Mouse (Mus musculus) layer of hippocampus, postnatal 25 days (tissue): ENCODE data around the gene Itfg2. TPM values are rescaled to one million over a fixed set of nuclear protein-coding genes. Genes with fewer than 3 reads are reported as not detected.
A peak's percentile ranks its signal among the peaks of the same experiment; 100 is the strongest.

ENCODE experiments used
- DNase-seq, 2 experiments: peaks; one replicate each; pipeline ENCODE4 v3.0.0; 2022; ENCODE audit warnings: mixed read lengths in 2 of 2, low spot score in 1 of 2; ENCODE audit errors: extremely low spot score in 1 of 2
- total RNA-seq, 2 experiments: library from RNA; stranded (reverse); gene quantifications; 2 replicates each; pipeline ENCODE4 v1.2.3; 2021

Itfg2 gene
- total RNA-seq: 10 to 100 TPM; 19.8 to 25.3 TPM

- DNase-seq: peak; percentile 90 to 94
Measured at GRCm38 (mm10) chr6:128424269-128425019, at the start of gene Itfg2. Itfg2 (minus strand) TSS chr6:128424931.

DNA sequence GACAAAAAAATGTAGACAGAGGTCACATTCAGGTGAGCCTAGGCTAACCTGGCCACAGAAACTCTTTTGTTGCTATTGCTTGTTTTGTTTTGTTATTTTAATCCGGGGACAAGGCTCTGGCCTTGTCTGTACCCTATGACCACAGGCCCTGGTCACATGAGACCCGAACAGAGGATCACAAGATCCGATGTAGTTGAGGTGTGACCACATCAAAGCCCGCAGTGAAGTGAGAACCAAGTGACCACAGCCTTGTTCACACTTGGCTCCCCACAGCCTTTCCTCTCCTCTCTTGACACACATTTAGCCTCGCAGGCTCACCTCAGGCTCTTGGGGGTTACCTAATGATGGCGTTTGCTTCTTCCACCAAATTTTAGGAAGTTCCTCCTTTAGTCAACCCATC lies 49.4 kb upstream of the Itfg2 start:
- no peak for DNase-seq

DNA sequence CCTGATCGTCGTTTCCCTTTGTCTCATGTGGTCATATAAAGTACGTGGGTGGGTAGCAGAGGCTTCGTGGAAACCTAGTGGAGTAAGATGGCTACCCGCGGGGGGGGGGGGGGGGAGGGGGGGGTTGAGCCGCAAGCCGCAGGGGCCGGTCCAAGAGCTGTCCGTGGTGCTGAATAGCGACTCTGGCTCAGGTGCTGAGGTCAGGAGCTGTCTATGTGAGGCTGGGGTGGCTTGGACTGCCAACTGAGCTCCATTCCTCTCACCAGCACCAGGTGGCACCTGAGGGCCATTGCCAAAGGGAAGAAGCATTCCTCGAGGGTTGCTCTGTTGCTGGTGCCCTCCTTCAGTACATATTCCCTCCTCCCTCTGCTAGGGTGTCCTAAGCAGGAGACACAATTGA lies 44.7 kb upstream of the Itfg2 start:
- no peak for DNase-seq

DNA sequence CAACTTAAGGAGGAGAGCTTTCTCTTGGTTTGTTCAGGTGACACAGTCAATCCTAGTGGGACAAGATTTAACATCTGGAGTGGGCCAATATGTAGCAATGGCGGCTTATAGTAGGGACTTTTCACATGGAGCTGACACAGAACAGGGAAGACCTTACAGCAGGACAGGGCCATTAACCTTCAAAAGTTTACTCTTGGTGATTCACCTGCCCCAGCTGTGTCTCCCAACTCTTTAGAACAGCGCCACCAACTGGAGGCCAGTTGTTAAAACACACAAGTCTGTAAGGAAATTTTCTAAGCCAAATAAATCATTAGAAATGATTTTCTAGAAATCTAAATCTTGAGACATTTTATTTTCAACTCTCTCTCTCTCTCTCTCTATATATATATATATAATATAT lies 42.6 kb upstream of the Itfg2 start:
- DNase-seq: no peak

DNA sequence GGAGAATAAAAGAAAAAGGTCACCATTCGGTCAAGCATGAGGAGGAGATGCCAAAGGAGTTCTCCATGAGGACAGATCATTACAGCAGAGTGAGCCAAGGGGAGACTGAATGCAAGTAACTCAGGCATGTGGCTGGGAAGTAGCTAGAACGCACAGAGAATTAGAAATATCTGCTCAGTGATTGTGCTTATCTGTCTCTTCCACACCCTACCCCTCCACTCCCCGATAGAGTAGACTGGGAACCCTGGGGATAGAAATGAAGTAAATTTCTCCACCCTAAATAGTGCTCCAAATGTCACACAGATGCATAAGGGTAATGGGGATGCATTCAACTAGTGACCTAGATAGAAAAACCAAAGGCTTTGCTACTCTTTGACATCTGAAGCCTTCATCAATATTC lies 41.8 kb upstream of the Itfg2 start:
- no peak for DNase-seq

DNA sequence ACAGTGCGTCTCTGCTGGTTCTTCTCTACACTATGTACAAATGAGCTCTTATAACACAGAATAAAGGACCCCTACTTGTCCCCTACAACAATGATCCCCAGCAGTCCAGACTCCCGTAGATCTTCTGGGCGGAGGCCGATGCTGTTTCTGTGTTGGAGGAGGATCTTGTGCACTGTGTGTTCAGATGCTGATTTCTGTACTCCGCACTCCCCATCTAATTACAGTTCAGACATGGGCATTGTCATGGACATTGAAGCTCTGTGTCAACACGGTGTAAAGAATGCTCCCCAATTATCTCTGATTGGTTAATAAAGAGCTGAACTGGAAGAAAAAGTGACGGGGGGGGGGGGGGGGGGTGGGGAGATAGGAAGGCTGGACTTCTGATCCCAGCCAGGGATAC lies 41.3 kb upstream of the Itfg2 start:
- DNase-seq: no peak

GRCm38 (mm10) chr6:128464996-128465395 lies 40.3 kb upstream of the Itfg2 start:
- DNase-seq: no peak

DNA sequence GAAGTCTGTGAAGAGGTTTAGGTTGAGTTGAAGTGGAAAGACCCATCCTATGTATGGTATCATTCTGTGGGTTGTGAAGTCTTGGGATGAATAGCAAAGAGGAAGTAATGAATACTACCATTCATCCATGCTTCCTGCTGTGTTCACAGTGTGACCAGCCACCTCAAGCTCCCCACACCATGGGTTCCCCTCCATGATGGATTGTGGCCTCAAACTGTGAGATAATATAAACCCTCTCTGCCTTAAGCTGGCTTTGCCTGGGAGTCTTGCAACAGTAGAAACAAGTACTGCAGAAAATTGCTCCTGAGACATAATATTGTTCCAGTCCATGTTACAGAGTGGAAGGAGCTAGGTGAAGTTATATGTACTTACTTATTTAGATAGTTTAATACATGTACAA lies 36.9 kb upstream of the Itfg2 start:
- DNase-seq: no peak

- DNase-seq: no peak
Measured at GRCm38 (mm10) chr6:128460729-128461503, 36.2 kb upstream of the Itfg2 start.

DNA sequence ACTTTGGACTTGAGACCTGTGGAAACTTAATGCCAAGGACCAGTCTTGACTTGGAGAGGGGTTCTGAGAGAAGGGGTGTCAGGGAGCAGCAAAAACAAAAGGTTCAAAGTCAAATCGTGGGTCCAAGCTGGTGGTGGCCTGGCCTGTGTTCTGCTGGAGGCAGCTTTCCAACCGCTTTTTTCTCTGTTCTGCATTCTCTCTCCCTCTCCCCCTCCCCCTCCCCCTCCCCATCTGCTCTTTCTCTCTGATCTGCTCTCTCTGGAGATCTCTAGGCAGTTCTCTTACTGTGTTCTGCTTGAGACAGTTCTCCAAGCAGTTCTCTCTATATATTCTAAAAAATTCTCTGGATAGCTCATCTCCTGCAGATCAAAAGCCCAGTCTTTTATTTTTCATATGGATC lies 35.6 kb upstream of the Itfg2 start:
- no peak for DNase-seq

DNA sequence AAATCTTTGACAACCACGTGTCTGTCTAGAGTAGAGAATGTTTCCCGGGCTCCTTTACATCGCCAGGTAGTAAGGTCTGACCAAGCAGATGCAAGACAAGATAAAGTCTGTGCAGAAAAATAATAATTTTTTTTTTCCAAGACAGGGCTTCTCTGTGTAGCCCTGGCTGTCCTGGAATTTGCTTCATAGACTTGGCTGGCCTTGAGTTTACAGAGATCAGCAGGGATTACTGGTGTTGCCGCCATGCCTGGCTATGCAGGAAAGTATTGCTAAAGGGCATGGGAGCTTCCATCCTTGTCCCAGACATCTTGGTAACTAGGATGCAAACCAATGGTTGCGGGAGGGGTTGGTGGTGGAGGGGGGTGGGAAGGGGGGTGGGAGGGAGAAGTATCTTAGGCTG lies 32.5 kb upstream of the Itfg2 start:
- no peak for DNase-seq

DNA sequence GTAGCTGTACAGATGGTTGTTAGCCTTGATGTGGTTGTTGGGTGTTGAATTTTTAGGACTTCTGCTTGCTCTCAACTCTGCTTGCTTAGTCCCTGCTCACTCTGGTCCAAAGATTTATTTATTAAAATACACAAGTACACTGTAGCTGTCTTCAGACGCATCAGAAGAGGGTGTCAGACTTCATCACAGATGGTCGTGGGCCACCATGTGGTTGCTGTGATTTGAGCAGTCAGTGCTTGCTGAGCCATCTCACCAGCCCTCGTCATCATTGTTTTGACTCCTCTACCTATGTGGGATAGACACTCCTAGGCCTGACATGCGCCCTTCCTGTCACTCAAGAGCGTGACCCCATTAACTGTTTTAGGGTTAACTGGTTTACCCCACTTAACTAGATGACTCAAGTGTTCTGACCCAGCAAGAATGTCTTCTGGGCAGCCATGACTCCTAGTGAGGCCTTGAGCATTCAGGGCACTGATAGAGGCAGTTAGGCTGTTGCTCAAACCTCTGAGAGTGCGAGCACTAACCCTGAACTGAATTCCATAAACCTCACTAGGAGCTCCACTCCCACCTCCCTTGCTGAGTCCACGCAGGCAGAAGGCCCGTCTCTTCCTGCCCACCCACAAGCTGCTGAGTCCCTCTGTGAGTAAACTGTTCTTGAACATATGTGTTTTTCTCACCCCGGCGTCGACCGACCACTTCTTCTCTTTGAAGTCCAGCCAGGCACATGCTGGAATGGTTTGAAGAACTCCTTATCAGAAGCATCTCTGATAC lies 31.3 kb upstream of the Itfg2 start:
- DNase-seq: peak in 1 of 2 experiments; percentile 31

DNA sequence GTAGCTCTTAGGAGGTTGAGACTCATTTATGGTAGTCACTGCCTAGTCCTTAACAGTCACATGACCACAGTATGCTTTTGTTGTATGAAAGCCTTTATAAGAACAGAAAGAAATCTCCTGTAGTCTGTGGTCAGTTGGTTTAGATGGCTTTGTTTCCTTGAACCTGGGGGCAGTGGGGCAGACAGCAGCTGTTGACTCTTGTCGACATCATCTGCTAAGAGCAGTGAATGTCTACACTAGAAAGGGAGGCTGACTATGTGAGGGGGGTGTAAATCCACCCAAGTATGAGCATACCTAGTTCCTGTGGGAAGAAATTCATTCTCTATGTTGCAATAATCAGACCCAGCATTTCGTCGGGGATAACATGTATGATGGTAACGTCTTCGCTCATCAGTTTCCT lies 22.3 kb upstream of the Itfg2 start:
- no peak for DNase-seq

DNA sequence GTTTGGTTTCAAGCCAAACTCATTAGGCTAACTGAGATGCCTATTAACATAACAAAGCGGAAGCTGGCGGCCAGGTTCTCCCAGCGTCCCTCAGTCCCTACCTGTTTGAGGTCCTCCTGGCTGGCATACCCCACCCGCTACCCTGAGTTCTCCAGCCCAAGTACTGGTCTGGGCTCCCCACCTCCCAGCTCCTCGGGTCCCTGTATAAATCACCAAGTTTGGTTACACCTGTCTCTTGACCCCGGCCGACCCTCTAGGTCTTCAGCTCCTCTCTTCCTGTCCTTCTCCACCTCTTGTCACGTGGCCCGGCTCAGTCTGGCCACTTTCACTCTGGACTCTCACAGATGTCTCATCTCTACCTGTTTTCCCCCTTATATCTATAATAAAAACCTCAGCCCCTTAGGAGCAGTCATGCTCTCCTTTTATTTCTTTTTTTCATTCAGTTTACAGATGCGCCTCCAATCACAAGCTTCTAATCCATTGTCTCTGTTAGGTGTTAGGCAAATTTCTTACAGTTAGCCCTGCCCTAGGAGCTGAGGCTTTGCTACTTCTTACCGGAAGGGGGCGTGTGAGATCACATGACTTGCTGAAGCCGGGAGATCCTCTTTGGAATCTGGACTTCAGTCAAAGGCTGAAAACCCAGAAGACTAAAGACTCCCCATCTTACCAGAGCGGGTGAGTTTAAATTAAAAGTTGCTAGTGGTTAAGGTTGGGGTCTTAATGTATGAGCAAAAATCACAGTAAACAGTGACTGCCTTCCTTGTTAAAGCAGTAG lies 21.2 kb upstream of the Itfg2 start:
- peak in 1 of 2 experiments; percentile 40 for DNase-seq

- no peak for DNase-seq
Measured at GRCm38 (mm10) chr6:128440238-128440637, 15.5 kb upstream of the Itfg2 start.

DNA sequence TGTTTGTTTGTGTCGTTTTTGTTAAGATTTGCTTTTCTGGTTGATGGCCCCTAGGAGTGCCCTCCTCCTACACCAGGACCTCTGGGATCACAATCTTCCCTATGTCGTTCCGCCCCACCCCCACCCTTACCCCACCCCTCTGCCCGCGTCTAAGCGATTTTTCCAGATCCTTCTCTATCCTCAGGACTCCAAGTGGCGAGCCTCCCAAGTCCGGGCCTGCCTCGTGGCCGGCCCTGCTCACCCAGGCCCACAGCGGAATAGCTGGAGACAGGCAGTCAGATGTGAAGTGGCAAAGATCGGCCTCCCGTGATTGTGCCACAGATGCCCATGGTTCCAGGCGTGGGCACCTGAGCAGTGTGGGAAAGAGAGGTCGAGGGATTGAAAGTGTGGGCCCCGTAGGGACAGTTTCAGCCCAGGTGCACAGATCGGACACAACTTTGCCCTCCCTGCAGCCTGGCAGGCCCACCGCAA lies 14.2 kb upstream of the Itfg2 start:
- DNase-seq: no peak

DNA sequence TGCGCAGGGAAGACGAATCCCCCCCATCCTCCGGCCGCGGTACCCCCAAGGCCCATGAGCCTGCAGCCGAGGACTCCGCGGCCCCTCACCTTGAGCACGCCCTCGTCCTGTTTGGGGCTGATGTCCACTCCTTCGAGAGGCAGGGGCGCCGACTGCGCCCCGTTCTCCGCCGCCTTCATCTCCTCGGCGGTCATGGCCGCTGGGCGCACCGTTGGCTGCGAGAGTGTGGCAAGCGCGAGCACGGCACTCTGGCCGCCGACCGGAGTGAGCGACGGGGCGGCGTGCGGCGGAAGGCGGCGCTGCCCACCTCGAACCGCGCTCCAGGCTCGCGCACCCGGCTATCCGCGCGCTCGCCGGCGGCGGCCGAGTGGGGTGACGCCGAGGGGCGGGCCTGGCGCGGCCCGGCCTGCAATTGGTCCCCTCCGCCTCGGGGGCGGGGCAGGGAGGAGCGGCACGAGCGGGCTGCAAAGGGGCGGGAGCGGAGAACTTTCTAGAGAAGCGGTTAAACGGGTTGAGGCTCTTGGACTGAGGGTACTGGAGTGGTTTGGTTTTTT lies 13.7 kb upstream of the Itfg2 start, which contains the start of gene Fkbp4:
Gene Fkbp4, minus strand, starts transcription at position 361 of the 554 bp plus-strand sequence.
- peak; percentile 83 to 90 for DNase-seq

GRCm38 (mm10) chr6:128437731-128438316 lies 13.1 kb upstream of the Itfg2 start:
- DNase-seq: peak; percentile 44 to 46

GRCm38 (mm10) chr6:128437288-128437687 lies 12.6 kb upstream of the Itfg2 start:
- no peak for DNase-seq
